Mouse (Mus musculus) liver, adult 2 months (tissue): Measurements from ENCODE around the gene Gpam.

Source experiments
- CTCF ChIP-seq: fragments of 200-500 bp; IDR thresholded peaks from 2 replicates; pipeline ENCODE4 v1.5.1; 2011; ENCODE audit warnings: low read depth, low read length, control low read depth
- POLR2A ChIP-seq: fragments of 200-500 bp; IDR thresholded peaks from 2 replicates; pipeline ENCODE4 v1.6.1; 2011; ENCODE audit warnings: low read length, control low read depth; ENCODE audit not compliant: insufficient read depth; ENCODE audit errors: extremely low read depth

DNA sequence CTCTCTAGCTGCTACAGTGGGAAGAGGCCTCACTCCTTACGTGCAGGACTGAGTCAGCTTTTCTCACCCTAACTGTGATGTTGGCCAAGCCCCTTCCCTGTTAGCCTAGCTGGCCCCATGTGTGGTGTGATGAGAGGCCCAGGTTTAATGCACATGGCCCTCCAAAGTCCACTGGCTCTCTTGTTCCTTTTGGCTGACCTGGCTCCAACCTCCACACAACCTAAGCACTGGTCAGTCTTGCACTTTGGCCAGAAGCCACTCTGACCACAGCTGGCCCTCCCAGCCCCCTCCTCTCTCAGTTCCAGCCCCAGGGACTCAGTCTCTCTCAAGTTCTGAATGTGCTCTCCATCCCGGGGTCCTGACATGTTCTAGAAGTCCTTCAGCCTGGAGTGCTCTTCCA is 18.1 kb upstream of the Gpam start:
- TF ChIP-seq CTCF: no peak
- no peak for TF ChIP-seq POLR2A
